Comparison of ENCODE assay signal across 19 mouse cellular contexts in genomic region chr15:88570697-88571096, GRCm38 (mm10). TPM values are rescaled to one million over a fixed set of nuclear protein-coding genes. Genes with fewer than 3 reads are reported as not detected.
DNase-seq lines count a peak whose midpoint lies in the region; ATAC-seq and TF ChIP-seq lines count a peak whose summit lies in the region.
"Had no signal": no experiment of that assay in that cellular context is flagged by ENCODE, and none has a peak within 500 bp of the region (broad histone marks: within the 10 kb centered on the region; RNA-seq: fewer than 3 reads in every experiment).

No protein-coding gene starts in this region.

- no peaks in the 10 kb centered on the region for H3K27me3 ChIP-seq in hindbrain, embryonic 12.5 days
- no peaks in the 10 kb centered on the region for H3K27me3 ChIP-seq in midbrain, postnatal 0 days (ENCODE audit: insufficient read depth, low read length)
- H3K27me3 ChIP-seq: embryonic facial prominence, embryonic 15.5 days; forebrain, embryonic 15.5 days; heart, embryonic 12.5 days had no signal

- TF ChIP-seq CTCF in midbrain, postnatal 0 days (IDR thresholded peaks at IDR 0.05), result no peak

- no peak overlapping the region for H3K4me3 ChIP-seq in hindbrain, embryonic 12.5 days
- no peak overlapping the region for H3K4me3 ChIP-seq in midbrain, postnatal 0 days (ENCODE audit: low read depth, low read length)
- H3K4me3 ChIP-seq: embryonic facial prominence, embryonic 15.5 days; forebrain, embryonic 15.5 days; heart, embryonic 12.5 days had no signal

- DNase-seq in cerebellum, adult 18-20 months, result peak; percentile 57 to 61
- DNase-seq in cerebellum, adult 11 months, result no peak
- peak; percentile 29 for DNase-seq in layer of hippocampus, adult 9-11 months
- no peak for DNase-seq in layer of hippocampus, adult 11-12 months (ENCODE audit: low spot score)
- DNase-seq in midbrain, postnatal 0 days (ENCODE audit: low spot score), result peak; percentile 88
- DNase-seq in lung, postnatal 4 days, result no peak
- no peak for DNase-seq in spleen, adult 18-20 months
- DNase-seq: adrenal gland, adult 8-10 months; gastrocnemius, postnatal 14 days had no signal

- H3K4me1 ChIP-seq in hindbrain, embryonic 12.5 days, result no peaks in the 10 kb centered on the region
- H3K4me1 ChIP-seq in midbrain, postnatal 0 days (ENCODE audit: insufficient read depth, low read length), result no peaks in the 10 kb centered on the region
- H3K4me1 ChIP-seq: embryonic facial prominence, embryonic 15.5 days; forebrain, embryonic 15.5 days; heart, embryonic 12.5 days had no signal

- no peaks in the 10 kb centered on the region for H3K36me3 ChIP-seq in hindbrain, embryonic 12.5 days
- H3K36me3 ChIP-seq in midbrain, postnatal 0 days (ENCODE audit: insufficient read depth, low read length), result no peaks in the 10 kb centered on the region
- H3K36me3 ChIP-seq: embryonic facial prominence, embryonic 15.5 days; forebrain, embryonic 15.5 days; heart, embryonic 12.5 days had no signal

- ATAC-seq in hindbrain, embryonic 12.5 days (ENCODE audit: low FRiP score), result 0 out of 2 replicates have a peak, but pooled peaks have one; percentile 38
- no peak for ATAC-seq in midbrain, postnatal 0 days (ENCODE audit: low FRiP score)
- ATAC-seq: forebrain, embryonic 15.5 days; inflammation-experienced regulatory T-cells, adult 6 months had no signal

- no peak overlapping the region for H3K4me2 ChIP-seq in hindbrain, embryonic 12.5 days (replicated peaks)
- H3K4me2 ChIP-seq in midbrain, postnatal 0 days (ENCODE audit: low read depth, low read length, poor library complexity, severe bottlenecking), result peak overlapping the region; percentile 12; the same call in 1 of the 2 replicates
- H3K4me2 ChIP-seq: embryonic facial prominence, embryonic 15.5 days; forebrain, embryonic 15.5 days; heart, embryonic 12.5 days had no signal

- H3K9me3 ChIP-seq in hindbrain, embryonic 12.5 days (replicated peaks), result no peaks in the 10 kb centered on the region
- H3K9me3 ChIP-seq in midbrain, postnatal 0 days (ENCODE audit: low read length), result no peaks in the 10 kb centered on the region
- H3K9me3 ChIP-seq: embryonic facial prominence, embryonic 15.5 days; forebrain, embryonic 15.5 days had no signal

- 54% methylated on average over 17 of the region's 17 CpGs for WGBS in hindbrain, embryonic 12.5 days
- 22% methylated on average over 17 of the region's 17 CpGs for WGBS in midbrain, postnatal 0 days

- H3K27ac ChIP-seq in hindbrain, embryonic 12.5 days, result 0 out of 2 replicates have a peak overlapping the region, but pooled peaks have one; percentile 44
- no peak overlapping the region for H3K27ac ChIP-seq in midbrain, postnatal 0 days (ENCODE audit: low read depth, low read length)
- H3K27ac ChIP-seq: embryonic facial prominence, embryonic 15.5 days; forebrain, embryonic 15.5 days; kidney, postnatal 0 days; liver, embryonic 14.5 days; stomach, postnatal 0 days had no signal

- H3K9ac ChIP-seq in hindbrain, embryonic 12.5 days, result no peak overlapping the region
- H3K9ac ChIP-seq in midbrain, postnatal 0 days (replicated peaks; ENCODE audit: low read length, poor library complexity, severe bottlenecking), result no peak overlapping the region
- H3K9ac ChIP-seq: embryonic facial prominence, embryonic 15.5 days; forebrain, embryonic 15.5 days; heart, embryonic 12.5 days; liver, embryonic 14.5 days had no signal

RNA-seq across cellular contexts. Expression of gene Zdhhc25, which starts 29.4 kb away (rescaled TPM):
- polyA plus RNA-seq in hindbrain, embryonic 12.5 days (2016; fragmentation: Nextera tagmentation; extraction: Ambion mirVana), result not detected in 2 replicates
- total RNA-seq in midbrain, postnatal 0 days (2014; rRNA removed), result not detected in 2 replicates
- polyA plus RNA-seq in midbrain, postnatal 0 days (2015; fragmentation: Nextera tagmentation; extraction: Ambion mirVana), result not detected in 2 replicates
- total RNA-seq: adrenal gland, adult 8-10 months; gastrocnemius, postnatal 14 days; left cerebral cortex, adult 8-10 months had no signal
- polyA plus RNA-seq: embryonic facial prominence, embryonic 15.5 days; forebrain, embryonic 15.5 days; heart, embryonic 12.5 days; inflammation-experienced regulatory T-cells, adult 6 months; kidney, postnatal 0 days; liver, embryonic 14.5 days; stomach, postnatal 0 days; urinary bladder, adult 2 months had no signal

Comparison
In these comparisons a context has a peak if more than half of its experiments do, and no peak if none do; other contexts are left out.
1. DNase-seq: peak in cerebellum, adult 18-20 months (2 of 2), layer of hippocampus, adult 9-11 months (single experiment) and midbrain, postnatal 0 days (single experiment); none in cerebellum, adult 11 months (single experiment), layer of hippocampus, adult 11-12 months (single experiment), lung, postnatal 4 days (0 of 2) and spleen, adult 18-20 months (0 of 2).